Mouse (Mus musculus) adrenal gland, postnatal 10 days (tissue): ENCODE measurements around the gene Scarf1. TPM values are rescaled to one million over a fixed set of nuclear protein-coding genes. Genes with fewer than 3 reads are reported as not detected.
"Not testable (repeated sequence)": the region's sequence is repeated elsewhere in the genome, so short reads cannot be mapped to it uniquely, and the experiment has no call there.

Source experiments
- DNase-seq: peaks from one replicate; pipeline ENCODE4 v3.0.0; 2021; ENCODE audit warnings: mixed read lengths
- total RNA-seq, 2 experiments: library from RNA; stranded (reverse); gene quantifications; 2 replicates each; pipeline ENCODE4 v1.2.3; 2021

The Scarf1 gene
- total RNA-seq, 2 experiments from 2014 or later: 13.3 to 20.0 TPM

GRCm38 (mm10) chr11:75537491-75538183, 24.3 kb downstream of the Scarf1 start:
- no peak for DNase-seq

GRCm38 (mm10) chr11:75538184-75538969, 25.0 kb downstream of the Scarf1 start:
- DNase-seq: no peak

GRCm38 (mm10) chr11:75538970-75539299, 25.6 kb downstream of the Scarf1 start:
- DNase-seq: no peak

GRCm38 (mm10) chr11:75540209-75540608, 26.9 kb downstream of the Scarf1 start:
- DNase-seq: no peak

GRCm38 (mm10) chr11:75540710-75541581, 27.6 kb downstream of the Scarf1 start:
- no peak for DNase-seq

- no peak for DNase-seq
These were observed 31.4 kb downstream of the Scarf1 start for GRCm38 (mm10) chr11:75544713-75545112.

GRCm38 (mm10) chr11:75546057-75546456, 32.7 kb downstream of the Scarf1 start:
- no peak for DNase-seq

- peak; percentile 40 for DNase-seq
These were observed 36.3 kb downstream of the Scarf1 start for GRCm38 (mm10) chr11:75549658-75550111.

GRCm38 (mm10) chr11:75550200-75550946, 37.0 kb downstream of the Scarf1 start:
- DNase-seq: no peak

- no peak for DNase-seq
These were observed 38.0 kb downstream of the Scarf1 start for GRCm38 (mm10) chr11:75551321-75551720.

- DNase-seq: peak; percentile 48
These were observed 38.7 kb downstream of the Scarf1 start for GRCm38 (mm10) chr11:75551961-75552441.

- no peak for DNase-seq
These were observed 39.7 kb downstream of the Scarf1 start for GRCm38 (mm10) chr11:75552906-75553482.

GRCm38 (mm10) chr11:75556006-75556405, 42.7 kb downstream of the Scarf1 start:
- not testable (repeated sequence) for DNase-seq

- no peak for DNase-seq
These were observed 43.8 kb downstream of the Scarf1 start for GRCm38 (mm10) chr11:75557142-75557541.

- no peak for DNase-seq
These were observed 44.8 kb downstream of the Scarf1 start for GRCm38 (mm10) chr11:75558101-75558500.

GRCm38 (mm10) chr11:75559870-75560504, 46.6 kb downstream of the Scarf1 start:
- DNase-seq: no peak

- no peak for DNase-seq
These were observed 47.4 kb downstream of the Scarf1 start for GRCm38 (mm10) chr11:75560530-75561409.

- DNase-seq: no peak
These were observed 48.1 kb downstream of the Scarf1 start for GRCm38 (mm10) chr11:75561410-75561791.

- no peak for DNase-seq
These were observed 49.5 kb downstream of the Scarf1 start for GRCm38 (mm10) chr11:75562840-75563239.
